Mouse (Mus musculus) forebrain, embryonic 12.5 days (tissue): ENCODE results near the gene Chst4. TPM values are rescaled to one million over a fixed set of nuclear protein-coding genes. Genes with fewer than 3 reads are reported as not detected.

Source experiments
- ATAC-seq: fragments of 200-750 bp; cut with Nextera tagmentation; 2 replicates; pipeline ENCODE4 v1.8.0; 2017; ENCODE audit warnings: moderate TSS enrichment; ENCODE audit not compliant: low FRiP score
- H3K27ac ChIP-seq: fragments of 300-500 bp; sonication (generic); 2 replicates; pipeline ENCODE4 v1.5.1; 2016; ENCODE audit warnings: mild to moderate bottlenecking
- H3K27me3 ChIP-seq: fragments of 300-500 bp; sonication (generic); 2 replicates; pipeline ENCODE4 v1.6.1; 2016; ENCODE audit warnings: mild to moderate bottlenecking
- H3K36me3 ChIP-seq: fragments of 300-500 bp; sonication (generic); replicated peaks from 2 replicates; pipeline ENCODE4 v1.6.1; 2016; ENCODE audit warnings: mild to moderate bottlenecking
- H3K4me1 ChIP-seq: fragments of 300-500 bp; sonication (generic); 2 replicates; pipeline ENCODE4 v1.6.1; 2016
- H3K4me2 ChIP-seq: fragments of 300-500 bp; sonication (generic); 2 replicates; pipeline ENCODE4 v1.6.1; 2016; ENCODE audit warnings: mild to moderate bottlenecking, moderate library complexity
- H3K4me3 ChIP-seq: fragments of 300-500 bp; sonication (generic); replicated peaks from 2 replicates; pipeline ENCODE4 v1.5.1; 2016; ENCODE audit warnings: mild to moderate bottlenecking
- H3K9ac ChIP-seq: fragments of 300-500 bp; sonication (generic); 2 replicates; pipeline ENCODE4 v1.6.1; 2016; ENCODE audit warnings: mild to moderate bottlenecking
- H3K9me3 ChIP-seq: fragments of 300-500 bp; sonication (generic); 2 replicates; pipeline ENCODE4 v1.6.1; 2016
- WGBS: fragments of 180-500 bp; shearing (Covaris S2); methylation state at CpG from one replicate; pipeline ENCODE4 v1.1.7; 2016; 5-methylcytosine and 5-hydroxymethylcytosine counted together
- polyA plus RNA-seq: library from polyadenylated mRNA; unstranded; fragments of >200 nt; fragmentation: Nextera tagmentation; extraction: Ambion mirVana; gene quantifications from 2 replicates; pipeline ENCODE4 v1.2.1, GENCODE M21; 2016

The Chst4 gene
- polyA plus RNA-seq = not detected in 2 replicates

DNA sequence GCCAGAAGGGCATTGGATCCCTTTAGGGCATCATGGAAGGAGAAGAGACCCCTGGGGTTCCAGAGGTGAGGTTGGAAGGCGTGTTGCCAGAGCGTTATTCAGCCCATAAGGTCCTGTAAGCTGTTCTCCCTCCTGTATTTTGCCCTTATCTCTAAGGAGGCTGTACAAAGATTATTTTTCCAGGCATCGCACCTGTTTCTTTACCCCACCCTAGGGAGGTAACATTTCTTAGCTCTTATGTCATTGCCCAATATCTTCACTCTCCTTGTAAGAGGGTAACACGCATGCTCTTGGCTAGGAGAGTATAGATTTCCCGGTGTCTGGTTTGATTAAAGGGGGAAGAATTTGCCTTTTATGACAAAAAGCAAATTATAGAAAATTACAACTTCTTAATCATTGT, at the start of gene Chst4:
Chst4 (minus strand) TSS at position 82 of the 400 bp plus-strand sequence.
- Histone ChIP-seq H3K9me3 (no peaks in the 10 kb centered on the region), H3K36me3 (no peaks in the 10 kb centered on the region), H3K27me3 (no peaks in the 10 kb centered on the region), H3K9ac (no peak within 1 kb of the TSS), H3K27ac (no peak within 1 kb of the TSS), H3K4me2 (no peak within 1 kb of the TSS), H3K4me3 (no peak within 1 kb of the TSS), H3K4me1 (no peaks in the 10 kb centered on the region)
- 86% methylated on average over 5 of the region's 5 CpGs for WGBS
- ATAC-seq = no peak

DNA sequence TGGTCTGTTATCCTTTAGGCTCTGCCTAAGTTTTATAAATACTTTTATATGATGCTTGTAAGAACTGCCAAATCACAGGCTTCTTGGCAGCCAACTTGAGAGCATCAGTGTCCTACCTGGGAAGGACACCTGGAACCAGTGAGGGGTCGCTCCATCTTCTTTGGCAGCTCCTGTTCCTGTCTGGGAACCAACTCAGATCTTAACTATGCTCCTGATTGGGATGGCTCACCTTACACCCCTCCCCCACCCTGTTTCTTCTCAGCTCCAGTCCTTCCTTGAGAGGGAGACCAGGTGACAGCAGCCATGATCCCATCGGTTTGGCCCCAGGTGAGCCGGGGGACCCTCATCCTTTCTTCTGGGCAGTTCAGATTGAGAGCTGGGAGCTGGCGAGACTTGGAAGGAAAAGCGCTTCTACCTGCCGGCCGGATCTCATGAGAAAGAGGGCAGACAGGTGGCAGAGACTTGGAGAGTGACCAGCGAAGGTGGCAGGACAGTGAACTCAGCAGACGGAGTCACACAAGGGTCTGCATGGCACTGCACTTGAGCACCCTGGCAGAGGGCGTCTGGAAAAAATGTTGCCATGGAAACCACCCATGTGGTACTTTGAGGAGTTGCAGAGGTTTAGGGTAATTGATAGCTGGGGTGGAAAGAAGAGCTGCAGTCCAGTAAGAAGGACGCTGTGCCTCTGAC, 43.0 kb upstream of the Chst4 start:
- no peaks in the 10 kb centered on the region for H3K27me3 ChIP-seq
- no peak overlapping the region for H3K9ac ChIP-seq
- H3K36me3 ChIP-seq = peaks cover 44% of the 10 kb centered on the region
- no peak for ATAC-seq
- peaks cover 7% of the 10 kb centered on the region; the same call in 1 of the 2 replicates for H3K9me3 ChIP-seq
- no peak overlapping the region for H3K27ac ChIP-seq
- no peak overlapping the region for H3K4me3 ChIP-seq
- no peak overlapping the region for H3K4me2 ChIP-seq
- WGBS = 82% methylated on average over 11 of the region's 11 CpGs
- H3K4me1 ChIP-seq = peaks cover 8% of the 10 kb centered on the region; the same call in 1 of the 2 replicates

DNA sequence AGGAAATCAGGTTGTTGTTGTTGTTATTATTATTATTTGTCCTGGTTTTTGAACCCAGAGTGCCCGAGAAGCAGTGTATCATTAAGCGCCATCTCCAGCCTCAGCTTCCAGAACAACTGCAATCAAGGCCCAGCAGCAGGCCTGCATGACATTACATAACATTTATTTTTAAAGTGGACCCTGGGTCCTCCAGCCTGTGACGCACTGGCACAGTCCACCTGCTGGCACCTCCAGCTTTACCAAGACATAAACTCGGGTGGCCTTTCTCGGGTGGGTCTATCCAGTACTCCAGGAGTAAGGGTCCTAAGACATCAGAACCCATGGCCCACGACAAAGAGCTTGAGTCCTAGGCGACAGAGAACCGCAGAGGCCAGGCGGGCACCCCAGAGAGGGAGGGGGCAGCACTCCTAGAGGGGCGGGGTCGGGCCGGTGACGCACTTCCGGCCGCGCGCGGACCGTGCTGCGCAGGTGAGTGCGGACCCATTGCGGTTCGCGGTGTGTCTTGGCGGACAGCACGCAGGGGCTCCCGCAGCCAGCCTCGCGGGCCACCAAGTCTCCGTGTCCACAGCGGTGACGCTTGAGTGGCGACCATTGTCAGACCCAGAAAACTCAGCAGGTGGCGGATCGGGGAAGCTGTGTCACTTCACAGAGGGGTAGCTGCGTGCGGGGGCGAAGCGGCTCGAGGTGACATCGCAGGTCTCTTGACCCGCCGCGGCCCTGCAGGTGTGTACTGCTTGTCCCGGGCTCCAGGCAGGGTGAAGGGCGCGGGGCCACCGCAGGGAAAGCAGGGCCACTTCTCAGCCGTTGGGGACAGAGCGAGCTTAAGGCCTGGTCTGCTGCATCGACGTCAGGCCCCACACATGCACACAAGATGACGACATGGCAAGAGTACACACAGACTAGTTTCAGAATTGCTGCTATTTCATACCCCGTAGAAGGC, 40.0 kb upstream of the Chst4 start, which contains the start of gene Zfp612:
Zfp612 (plus strand) TSS at position 465 of the 940 bp plus-strand sequence.
- Histone ChIP-seq H3K4me2 (peak within 1 kb of the TSS; percentile 87), H3K9me3 (no peaks in the 10 kb centered on the region), H3K4me3 (peak within 1 kb of the TSS; percentile 75), H3K9ac (peak within 1 kb of the TSS; percentile 81), H3K27me3 (no peaks in the 10 kb centered on the region), H3K27ac (no peak within 1 kb of the TSS), H3K4me1 (peaks cover 8% of the 10 kb centered on the region; the same call in 1 of the 2 replicates), H3K36me3 (peaks cover 19% of the 10 kb centered on the region)
- ATAC-seq = peak; percentile 95
- 6% methylated on average over 54 of the region's 54 CpGs for WGBS

DNA sequence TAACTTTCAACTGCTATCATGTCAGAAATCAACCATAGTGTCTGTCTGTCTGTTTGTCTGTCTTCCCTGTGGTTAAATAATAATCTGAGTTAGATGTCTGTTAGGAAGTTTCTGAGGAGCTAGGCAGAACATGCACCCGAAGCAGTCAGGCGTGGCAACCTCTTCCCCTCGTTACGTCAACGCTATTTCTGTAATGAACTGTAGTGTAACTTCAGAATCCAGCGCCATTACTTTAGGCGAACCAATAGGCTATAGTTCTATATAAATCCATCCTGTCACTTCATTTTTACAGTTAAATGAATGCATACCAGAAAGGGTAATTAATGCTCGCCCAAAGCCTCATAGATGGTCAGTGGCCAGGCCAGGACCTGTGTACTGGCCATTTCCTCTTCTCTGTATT, 35.0 kb upstream of the Chst4 start:
- no peaks in the 10 kb centered on the region for H3K36me3 ChIP-seq

DNA sequence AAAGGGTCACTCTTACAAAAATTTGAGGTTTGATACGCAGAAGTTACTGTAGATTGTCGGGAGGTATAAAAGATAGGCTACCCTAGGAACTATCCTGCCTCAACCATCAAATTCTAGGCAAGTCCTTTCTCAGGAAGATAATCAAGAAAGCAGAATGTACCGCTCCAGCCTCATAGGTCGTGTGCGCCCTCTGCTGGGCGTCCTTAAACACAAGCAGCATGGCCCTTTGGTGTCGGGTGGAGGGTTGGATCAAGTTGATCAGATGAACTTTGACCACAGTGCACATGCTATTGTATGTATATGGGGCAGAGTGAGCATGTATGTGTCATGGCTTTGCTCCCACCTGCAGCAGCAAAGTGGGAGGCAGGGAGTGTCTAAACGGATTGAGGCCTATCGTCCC, 32.1 kb upstream of the Chst4 start:
- Histone ChIP-seq H3K27me3 (no peaks in the 10 kb centered on the region), H3K36me3 (no peaks in the 10 kb centered on the region), H3K9ac (no peak overlapping the region), H3K9me3 (no peaks in the 10 kb centered on the region), H3K4me3 (no peak overlapping the region), H3K4me2 (no peak overlapping the region), H3K4me1 (no peaks in the 10 kb centered on the region), H3K27ac (no peak overlapping the region)
- ATAC-seq = peak; percentile 58; the same call in 1 of the 2 replicates
- WGBS = 14% methylated on average over 9 of the region's 9 CpGs

More for the DNA sequence above, 35.0 kb upstream of the Chst4 start:
- Histone ChIP-seq H3K27me3 (no peaks in the 10 kb centered on the region), H3K9ac (no peak overlapping the region), H3K4me1 (peaks cover 2% of the 10 kb centered on the region; the same call in 1 of the 2 replicates), H3K4me2 (no peak overlapping the region), H3K4me3 (no peak overlapping the region), H3K9me3 (no peaks in the 10 kb centered on the region), H3K27ac (no peak overlapping the region)
- 83% methylated on average over 8 of the region's 8 CpGs for WGBS
- no peak for ATAC-seq

DNA sequence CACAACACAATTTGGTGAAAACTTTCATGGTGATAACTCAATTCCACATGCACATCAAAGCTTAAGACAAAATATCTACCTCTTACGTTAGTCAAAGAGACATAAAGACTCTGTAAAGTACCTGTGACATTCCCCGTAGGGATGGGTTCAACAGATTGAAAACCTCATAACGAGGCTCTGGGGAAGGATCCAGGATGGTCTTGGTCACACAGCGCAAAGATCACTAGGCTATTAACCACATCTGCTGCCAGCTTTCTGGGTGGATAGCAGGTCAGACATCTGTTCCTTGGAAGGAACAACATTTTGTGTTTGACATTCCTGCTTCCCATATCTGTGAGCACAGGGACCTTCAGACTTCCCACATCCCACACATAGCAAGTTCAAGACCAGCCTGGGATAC, 30.2 kb upstream of the Chst4 start:
- H3K9me3 ChIP-seq = no peaks in the 10 kb centered on the region
- 86% methylated on average over 4 of the region's 4 CpGs for WGBS
- H3K36me3 ChIP-seq = no peaks in the 10 kb centered on the region
- H3K4me2 ChIP-seq = no peak overlapping the region
- no peak overlapping the region for H3K4me3 ChIP-seq
- no peak for ATAC-seq
- H3K27ac ChIP-seq = no peak overlapping the region
- no peaks in the 10 kb centered on the region for H3K4me1 ChIP-seq
- no peak overlapping the region for H3K9ac ChIP-seq
- H3K27me3 ChIP-seq = no peaks in the 10 kb centered on the region

DNA sequence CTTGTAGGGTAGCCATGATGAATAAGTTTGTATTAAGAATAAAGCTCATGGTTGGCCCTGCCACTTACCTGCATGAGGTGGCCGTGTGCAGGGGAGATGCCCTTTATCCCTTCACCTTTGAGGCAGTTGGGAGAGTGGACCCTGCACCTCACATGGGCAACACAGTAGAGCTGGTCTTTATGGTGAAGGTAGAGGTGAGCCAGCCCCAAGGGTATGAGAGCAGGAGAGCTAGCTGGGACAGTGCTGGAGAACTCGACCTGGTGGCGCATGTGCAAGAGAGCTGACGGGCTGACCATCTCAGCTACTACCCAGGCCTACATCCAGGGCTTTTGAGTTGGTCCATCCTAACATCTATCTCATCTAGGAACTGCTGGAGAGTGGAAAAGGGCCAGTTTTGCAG, 26.1 kb upstream of the Chst4 start:
- 98% methylated on average over 4 of the region's 4 CpGs for WGBS
- Histone ChIP-seq H3K27ac (no peak overlapping the region), H3K36me3 (no peaks in the 10 kb centered on the region), H3K9ac (no peak overlapping the region), H3K4me3 (no peak overlapping the region), H3K4me1 (no peaks in the 10 kb centered on the region), H3K9me3 (no peaks in the 10 kb centered on the region), H3K27me3 (no peaks in the 10 kb centered on the region), H3K4me2 (no peak overlapping the region)
- ATAC-seq = no peak

DNA sequence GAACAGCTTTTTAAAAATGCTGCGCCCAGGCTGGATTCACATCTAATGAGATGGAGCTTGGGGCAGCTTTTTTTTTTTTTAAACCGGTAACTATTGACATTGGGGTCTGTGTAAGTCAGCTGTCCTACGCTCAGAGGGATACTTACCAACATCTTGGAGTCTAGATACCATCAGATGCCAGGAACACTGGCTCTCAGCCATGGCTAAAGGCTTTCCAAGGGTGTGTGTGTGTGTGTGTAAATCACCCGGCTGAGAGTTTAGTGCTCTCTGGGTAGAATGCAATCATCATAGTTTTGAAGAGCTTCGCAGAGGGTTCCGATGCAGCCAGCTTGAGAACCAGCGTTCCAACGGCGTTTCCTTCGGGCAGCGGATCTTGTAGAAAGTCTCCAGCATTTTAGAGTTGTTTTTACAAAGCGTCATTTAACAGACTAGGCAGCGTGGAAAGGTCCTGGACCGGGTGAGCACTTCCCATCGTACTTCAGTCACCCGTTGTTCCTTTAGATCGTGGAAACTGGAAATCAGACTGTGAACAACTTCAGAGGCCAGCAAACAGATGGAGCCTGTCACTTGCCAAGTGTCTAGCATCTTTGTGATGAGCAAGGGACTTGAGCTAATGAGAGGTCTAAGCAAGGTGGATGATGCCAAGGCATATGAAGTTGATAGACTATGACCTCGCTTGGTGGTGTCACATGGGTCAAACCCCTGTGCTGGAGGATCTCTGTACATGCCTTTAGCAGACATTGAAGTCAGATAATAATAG, 25.2 kb upstream of the Chst4 start:
- Histone ChIP-seq H3K36me3 (no peaks in the 10 kb centered on the region), H3K4me2 (no peak overlapping the region), H3K27me3 (no peaks in the 10 kb centered on the region), H3K4me1 (no peaks in the 10 kb centered on the region), H3K9me3 (no peaks in the 10 kb centered on the region), H3K4me3 (no peak overlapping the region), H3K9ac (no peak overlapping the region), H3K27ac (no peak overlapping the region)
- no peak for ATAC-seq
- WGBS = 91% methylated on average over 18 of the region's 18 CpGs

DNA sequence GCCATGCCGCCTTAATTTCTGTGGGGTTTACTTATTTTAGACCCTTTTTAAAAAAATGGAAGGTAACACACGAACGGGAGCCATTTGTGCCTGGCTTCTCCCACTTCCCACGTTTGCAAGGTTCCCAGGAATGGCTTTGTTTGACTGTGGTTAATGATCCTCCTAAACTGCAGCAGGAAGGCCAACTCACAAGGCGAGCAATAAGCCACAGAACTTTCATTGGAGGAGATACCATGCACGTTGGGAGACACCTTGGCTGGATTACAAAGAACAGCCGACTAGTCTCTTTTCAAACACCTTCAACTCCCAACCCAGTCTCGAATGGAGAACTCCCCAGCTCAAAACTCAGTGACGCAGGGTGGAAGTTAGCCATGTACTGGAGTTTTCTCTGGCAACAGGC, 24.6 kb upstream of the Chst4 start:
- Histone ChIP-seq H3K9me3 (no peaks in the 10 kb centered on the region), H3K4me2 (no peak overlapping the region), H3K4me1 (no peaks in the 10 kb centered on the region), H3K9ac (no peak overlapping the region), H3K36me3 (no peaks in the 10 kb centered on the region), H3K4me3 (no peak overlapping the region), H3K27me3 (no peaks in the 10 kb centered on the region), H3K27ac (no peak overlapping the region)
- WGBS = 86% methylated on average over 9 of the region's 9 CpGs
- no peak for ATAC-seq

DNA sequence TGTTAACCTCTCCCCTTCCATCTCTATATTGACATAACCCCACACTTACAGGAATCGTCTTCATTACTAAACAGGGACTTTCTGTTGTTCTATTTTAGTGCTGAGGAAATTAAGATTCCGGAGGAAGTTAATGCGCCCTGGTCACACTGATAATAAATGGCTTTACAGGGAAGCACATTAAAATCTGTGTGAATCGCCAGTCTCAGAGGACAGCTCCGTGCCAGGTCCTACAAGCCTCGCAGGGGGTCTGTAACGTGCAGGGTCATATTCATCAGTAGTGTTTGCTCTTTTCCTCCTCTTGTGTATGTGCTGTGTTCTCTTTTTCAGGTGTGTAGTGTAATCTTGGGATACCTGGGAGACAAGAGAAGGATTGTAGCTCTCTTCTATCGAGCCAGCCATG, 18.7 kb upstream of the Chst4 start:
- H3K4me3 ChIP-seq = no peak overlapping the region
- no peaks in the 10 kb centered on the region for H3K4me1 ChIP-seq
- no peaks in the 10 kb centered on the region for H3K36me3 ChIP-seq
- 83% methylated on average over 8 of the region's 8 CpGs for WGBS
- no peak overlapping the region for H3K4me2 ChIP-seq
- no peak overlapping the region for H3K9ac ChIP-seq
- no peaks in the 10 kb centered on the region for H3K27me3 ChIP-seq
- ATAC-seq = no peak
- H3K27ac ChIP-seq = no peak overlapping the region
- H3K9me3 ChIP-seq = no peaks in the 10 kb centered on the region

DNA sequence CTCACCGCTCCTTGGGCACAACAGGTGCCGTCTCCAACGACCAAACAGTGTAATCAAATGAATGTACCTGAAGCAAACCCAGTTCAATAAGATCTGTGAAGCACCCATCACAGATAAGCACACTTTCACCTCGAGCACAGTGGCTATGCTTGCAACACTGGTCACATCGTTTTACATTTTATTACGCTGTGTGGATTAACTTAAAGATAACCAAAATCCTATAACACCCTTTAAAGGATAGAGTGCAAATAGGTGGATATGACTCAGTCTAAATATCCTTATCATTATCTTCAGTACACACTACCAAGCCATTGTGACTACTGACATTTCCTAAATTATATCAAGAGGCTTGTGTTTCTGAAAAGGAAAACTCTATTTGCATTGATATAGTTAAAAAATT, 11.7 kb upstream of the Chst4 start:
- Histone ChIP-seq H3K4me2 (no peak overlapping the region), H3K27me3 (no peaks in the 10 kb centered on the region), H3K9ac (no peak overlapping the region), H3K4me1 (no peaks in the 10 kb centered on the region), H3K9me3 (no peaks in the 10 kb centered on the region), H3K36me3 (no peaks in the 10 kb centered on the region), H3K4me3 (no peak overlapping the region), H3K27ac (no peak overlapping the region)
- WGBS = 85% methylated on average over 6 of the region's 6 CpGs
- no peak for ATAC-seq

DNA sequence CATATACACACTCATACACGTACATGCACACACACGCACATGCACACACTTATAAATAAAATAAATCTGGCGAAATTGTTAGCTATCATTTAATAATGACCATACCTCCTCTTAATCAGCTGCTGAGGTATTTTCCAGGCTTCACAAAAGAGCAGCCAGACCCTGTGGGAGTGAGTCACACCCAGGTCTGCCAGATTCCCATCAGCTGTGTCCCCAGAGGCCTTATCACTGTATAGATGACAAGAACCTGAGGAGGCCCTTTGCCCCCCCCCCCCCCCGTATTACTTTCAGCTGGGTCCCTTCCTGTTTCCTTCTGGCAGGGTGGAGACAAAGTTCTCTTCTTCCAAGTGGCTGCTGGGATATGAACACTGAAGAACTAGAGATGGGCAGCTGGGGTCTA, 969 bp upstream of the Chst4 start:
- Histone ChIP-seq H3K27me3 (no peaks in the 10 kb centered on the region), H3K4me1 (no peaks in the 10 kb centered on the region), H3K9ac (no peak overlapping the region), H3K4me3 (no peak overlapping the region), H3K9me3 (no peaks in the 10 kb centered on the region), H3K27ac (no peak overlapping the region), H3K36me3 (no peaks in the 10 kb centered on the region), H3K4me2 (no peak overlapping the region)
- WGBS = 76% methylated on average over 4 of the region's 4 CpGs
- no peak for ATAC-seq
